ENCODE assay signal across 11 mouse cellular contexts in genomic region chr9:25176562-25176961, GRCm38 (mm10). TPM values are rescaled to one million over a fixed set of nuclear protein-coding genes. Genes with fewer than 3 reads are reported as not detected.
DNase-seq lines count a peak whose midpoint lies in the region; ATAC-seq and TF ChIP-seq lines count a peak whose summit lies in the region.
"Had no signal": no experiment of that assay in that cellular context is flagged by ENCODE, and none has a peak within 500 bp of the region (broad histone marks: within the 10 kb centered on the region; RNA-seq: fewer than 3 reads in every experiment).

No protein-coding gene starts in this region.

- no peak for TF ChIP-seq CTCF in CH12.LX (conservative IDR thresholded peaks at IDR 0.05 in 1 of 2, IDR thresholded peaks at IDR 0.05 in 1 of 2; ENCODE audit: low read depth in 2 of 2, low read length in 2 of 2)

- no peaks in the 10 kb centered on the region for H3K9me3 ChIP-seq in kidney, embryonic 15.5 days (replicated peaks)
- no peaks in the 10 kb centered on the region for H3K9me3 ChIP-seq in CH12.LX (replicated peaks; ENCODE audit: low read length)
- H3K9me3 ChIP-seq: limb, embryonic 15.5 days had no signal

- no peaks in the 10 kb centered on the region for H3K27me3 ChIP-seq in kidney, embryonic 15.5 days
- no peaks in the 10 kb centered on the region for H3K27me3 ChIP-seq in CH12.LX (replicated peaks)
- H3K27me3 ChIP-seq: limb, embryonic 15.5 days had no signal

- H3K9ac ChIP-seq in kidney, embryonic 15.5 days: no peak overlapping the region
- H3K9ac ChIP-seq in CH12.LX (ENCODE audit: insufficient read depth, low read depth): no peak overlapping the region
- H3K9ac ChIP-seq: limb, embryonic 15.5 days had no signal

- dilution Hi-C loops in CH12.LX (cut with MboI; ENCODE audit: extremely low pct_ligation_motif_present, extremely low pct_unique_long_range_greater_than_20kb, low sequenced_read_pairs): no loop called here

- H3K4me3 ChIP-seq in kidney, embryonic 15.5 days (replicated peaks): no peak overlapping the region
- no peak overlapping the region for H3K4me3 ChIP-seq in CH12.LX (replicated peaks in 1 of 3; ENCODE audit: low read depth in 2 of 3, low read length in 2 of 3, poor library complexity in 1 of 3)
- H3K4me3 ChIP-seq: limb, embryonic 15.5 days had no signal

- in situ Hi-C loops in CH12.LX (cut with MboI; ENCODE audit: low pct_ligation_motif_present, low pct_unique_long_range_greater_than_20kb, low sequenced_read_pairs): loop anchor here (10.0 kb wide), 2 partner anchors 68 to 408 kb away; no protein-coding TSS in a partner anchor

- peak overlapping the region; percentile 60; the same call in 1 of the 2 replicates for H3K27ac ChIP-seq in kidney, embryonic 15.5 days
- H3K27ac ChIP-seq in CH12.LX (ENCODE audit: insufficient read depth, low read depth): no peak overlapping the region
- H3K27ac ChIP-seq: limb, embryonic 15.5 days had no signal

- H3K4me1 ChIP-seq in kidney, embryonic 15.5 days: peaks cover 18% of the 10 kb centered on the region
- peaks cover 8 to 25% of the 10 kb centered on the region in 2 experiments for H3K4me1 ChIP-seq in CH12.LX (ENCODE audit: control insufficient read depth in 1 of 2, insufficient read depth in 2 of 2)

- TF ChIP-seq RAD21 in CH12.LX (IDR thresholded peaks at IDR 0.05; ENCODE audit: low read depth, low read length): no peak

- H3K36me3 ChIP-seq in kidney, embryonic 15.5 days: no peaks in the 10 kb centered on the region
- no peaks in the 10 kb centered on the region for H3K36me3 ChIP-seq in CH12.LX (replicated peaks in 1 of 2; ENCODE audit: control insufficient read depth in 1 of 2, insufficient read depth in 1 of 2, low read length in 1 of 2)
- H3K36me3 ChIP-seq: limb, embryonic 15.5 days had no signal

- TF ChIP-seq EP300 in CH12.LX (IDR thresholded peaks at IDR 0.05; ENCODE audit: low read length): no peak

- no peak overlapping the region for H3K4me2 ChIP-seq in kidney, embryonic 15.5 days
- H3K4me2 ChIP-seq in CH12.LX (ENCODE audit: insufficient read depth, low read depth, poor library complexity, severe bottlenecking): no peak overlapping the region
- H3K4me2 ChIP-seq: limb, embryonic 15.5 days had no signal

- no peak for DNase-seq in kidney, postnatal 10 days
- DNase-seq in CH12.LX (ENCODE audit: extremely low read depth): no peak
- DNase-seq in heart, adult 18-20 months: peak; percentile 55 to 75
- DNase-seq in heart, postnatal 14 days: peak; percentile 27 to 40
- no peak for DNase-seq in adrenal gland, postnatal 36 days
- DNase-seq in frontal cortex, postnatal 14 days (ENCODE audit: low spot score in 2 of 2): no peak
- DNase-seq in neural tube, embryonic 10.5 days (ENCODE audit: extremely low spot score, low spot score): no peak
- DNase-seq: retina, postnatal 1 day; thymus, postnatal 4 days had no signal

- no peaks in the 10 kb centered on the region for H3K79me2 ChIP-seq in CH12.LX (replicated peaks; ENCODE audit: control insufficient read depth, extremely low read depth, insufficient read depth, poor library complexity, severe bottlenecking)

- WGBS in kidney, embryonic 15.5 days: 81% methylated on average over 1 of the region's 1 CpGs

- intact Hi-C loops in heart, postnatal 14 days (cut with DNase I): loop anchor here (5.0 kb wide), 1 partner anchor 36 kb away; no protein-coding TSS in a partner anchor

- no peak for TF ChIP-seq POLR2A in CH12.LX (IDR thresholded peaks at IDR 0.05; ENCODE audit: low read depth, low read length)

- no peak for ATAC-seq in kidney, embryonic 15.5 days (replicated peaks; ENCODE audit: low FRiP score)

TF ChIP-seq in CH12.LX, 34 proteins besides CTCF, POLR2A, EP300 and RAD21:
- 0 out of 2 replicates have a peak, but pooled peaks have one; percentile 24 for TF ChIP-seq SIN3A (IDR thresholded peaks at IDR 0.05; ENCODE audit: low read length)
- TF ChIP-seq ZC3H11A (IDR thresholded peaks at IDR 0.05; ENCODE audit: low read depth, low read length): no peak

RNA-seq across cellular contexts. Expression of gene Herpud2, which starts 24.9 kb away (rescaled TPM):
- 32.4 and 32.7 TPM in 2 replicates for polyA plus RNA-seq in kidney, embryonic 15.5 days (2015; fragmentation: Nextera tagmentation; extraction: Ambion mirVana)
- total RNA-seq in CH12.LX (2012; rRNA removed) (3.9 and 4.2 TPM in 2 replicates), CH12.LX (2014; rRNA removed) (8.3 and 9.1 TPM in 2 replicates)
- polyA plus RNA-seq in CH12.LX (2012; ENCODE audit: insufficient read length, low read depth): 11.9 and 16.2 TPM in 2 replicates
- 10 to 100 TPM; 33.0 to 34.9 TPM for total RNA-seq in heart, adult 18-20 months (2021)
- 10 to 100 TPM; 35.7 to 39.8 TPM for total RNA-seq in heart, postnatal 14 days (2021)
- total RNA-seq in adrenal gland, postnatal 36 days (2021): 10 to 100 TPM; 49.2 to 58.7 TPM

Comparison
In these comparisons a context has a peak if more than half of its experiments do, and no peak if none do; other contexts are left out.
1. DNase-seq: peak in heart, adult 18-20 months (2 of 2) and heart, postnatal 14 days (2 of 2); none in kidney, postnatal 10 days (single experiment), CH12.LX (single experiment), adrenal gland, postnatal 36 days (0 of 2), frontal cortex, postnatal 14 days (0 of 2) and neural tube, embryonic 10.5 days (single experiment).